Mouse (Mus musculus) forebrain, embryonic 11.5 days (tissue): ENCODE data around the gene Ncor2. TPM values are rescaled to one million over a fixed set of nuclear protein-coding genes. Genes with fewer than 3 reads are reported as not detected.

Experiments used
- ATAC-seq: fragments of 200-750 bp; cut with Nextera tagmentation; replicated peaks from 2 replicates; pipeline ENCODE4 v1.8.0; 2017; ENCODE audit warnings: moderate TSS enrichment; ENCODE audit not compliant: low FRiP score
- DNase-seq: peaks from one replicate; pipeline ENCODE4 v3.0.0-alpha.2; 2017; ENCODE audit warnings: low spot score
- H3K27ac ChIP-seq: fragments of 300-500 bp; sonication (generic); 2 replicates; pipeline ENCODE4 v1.5.1; 2014; ENCODE audit warnings: low read depth, low read length
- H3K27me3 ChIP-seq: fragments of 300-500 bp; sonication (generic); 2 replicates; pipeline ENCODE4 v1.6.1; 2014; ENCODE audit warnings: mild to moderate bottlenecking, low read length, mixed read lengths; ENCODE audit not compliant: control insufficient read depth, insufficient read depth
- H3K36me3 ChIP-seq: fragments of 300-500 bp; sonication (generic); 2 replicates; pipeline ENCODE4 v1.6.1; 2014; ENCODE audit warnings: mild to moderate bottlenecking, low read length, moderate library complexity, mixed read lengths; ENCODE audit not compliant: control insufficient read depth, insufficient read depth
- H3K4me1 ChIP-seq: fragments of 300-500 bp; sonication (generic); replicated peaks from 2 replicates; pipeline ENCODE4 v1.6.1; 2014; ENCODE audit warnings: low read length, mixed read lengths; ENCODE audit not compliant: control insufficient read depth, insufficient read depth
- H3K4me2 ChIP-seq: fragments of 300-500 bp; sonication (generic); 2 replicates; pipeline ENCODE4 v1.6.1; 2014; ENCODE audit warnings: low read depth, mild to moderate bottlenecking, low read length, moderate library complexity, mixed read lengths; ENCODE audit not compliant: severe bottlenecking
- H3K4me3 ChIP-seq: fragments of 300-500 bp; sonication (generic); 2 replicates; pipeline ENCODE4 v1.5.1; 2014; ENCODE audit warnings: low read depth, low read length
- H3K9ac ChIP-seq: fragments of 300-500 bp; sonication (generic); 2 replicates; pipeline ENCODE4 v1.6.1; 2014; ENCODE audit warnings: low read length
- H3K9me3 ChIP-seq: fragments of 300-500 bp; sonication (generic); 2 replicates; pipeline ENCODE4 v1.6.1; 2016; ENCODE audit warnings: low read length, mixed read lengths; ENCODE audit not compliant: control insufficient read depth
- WGBS: fragments of 180-500 bp; shearing (Covaris S2); extraction: QIAGEN DNeasy Blood & Tissue Kit; methylation state at CpG from one replicate; pipeline ENCODE4 v1.1.7; 2014; 5-methylcytosine and 5-hydroxymethylcytosine counted together
- polyA plus RNA-seq: library from polyadenylated mRNA; unstranded; fragments of >200 nt; fragmentation: Nextera tagmentation; extraction: Ambion mirVana; gene quantifications from 2 replicates; pipeline ENCODE4 v1.2.1, GENCODE M21; 2014

Gene Ncor2
- polyA plus RNA-seq, 1 experiment from 2014 or later: 27.3 TPM

DNA sequence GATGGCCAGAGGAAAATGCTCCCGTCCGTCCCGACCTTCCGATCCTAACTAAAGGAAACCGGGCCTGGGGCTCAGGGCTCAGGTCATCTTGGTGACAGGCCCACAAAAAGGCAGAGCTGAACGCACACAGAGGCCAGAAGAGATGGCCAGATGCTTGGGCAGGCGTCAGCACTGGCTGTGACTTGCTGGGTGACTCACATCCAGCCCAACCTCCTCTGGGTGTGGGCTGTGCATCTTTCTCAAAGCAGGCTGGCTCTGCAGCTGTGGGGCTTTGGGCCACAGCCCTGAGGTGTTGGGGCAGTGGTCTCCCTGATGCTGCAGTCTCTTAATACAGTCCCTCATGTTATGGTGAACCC lies 37.5 kb downstream of the Ncor2 start:
- Histone ChIP-seq H3K4me2 (peak overlapping the region; percentile 60), H3K9me3 (no peaks in the 10 kb centered on the region), H3K27ac (peak overlapping the region; percentile 99), H3K4me3 (no peak overlapping the region), H3K27me3 (no peaks in the 10 kb centered on the region), H3K36me3 (no peaks in the 10 kb centered on the region), H3K9ac (peak overlapping the region; percentile 66), H3K4me1 (peaks cover 39% of the 10 kb centered on the region)
- no peak for DNase-seq
- peak; percentile 69 for ATAC-seq
- 2% methylated on average over 7 of the region's 7 CpGs for WGBS

GRCm38 (mm10) chr5:125140832-125141524 lies 38.0 kb downstream of the Ncor2 start:
- H3K4me1 ChIP-seq: peaks cover 42% of the 10 kb centered on the region
- peak overlapping the region; percentile 60 for H3K4me2 ChIP-seq
- H3K36me3 ChIP-seq: no peaks in the 10 kb centered on the region
- H3K9me3 ChIP-seq: no peaks in the 10 kb centered on the region
- WGBS: 16% methylated on average over 27 of the region's 27 CpGs
- peak overlapping the region; percentile 99 for H3K27ac ChIP-seq
- peak; percentile 91 for ATAC-seq
- H3K4me3 ChIP-seq: peak overlapping the region; percentile 22
- H3K9ac ChIP-seq: peak overlapping the region; percentile 66
- DNase-seq: peak; percentile 95
- H3K27me3 ChIP-seq: no peaks in the 10 kb centered on the region

DNA sequence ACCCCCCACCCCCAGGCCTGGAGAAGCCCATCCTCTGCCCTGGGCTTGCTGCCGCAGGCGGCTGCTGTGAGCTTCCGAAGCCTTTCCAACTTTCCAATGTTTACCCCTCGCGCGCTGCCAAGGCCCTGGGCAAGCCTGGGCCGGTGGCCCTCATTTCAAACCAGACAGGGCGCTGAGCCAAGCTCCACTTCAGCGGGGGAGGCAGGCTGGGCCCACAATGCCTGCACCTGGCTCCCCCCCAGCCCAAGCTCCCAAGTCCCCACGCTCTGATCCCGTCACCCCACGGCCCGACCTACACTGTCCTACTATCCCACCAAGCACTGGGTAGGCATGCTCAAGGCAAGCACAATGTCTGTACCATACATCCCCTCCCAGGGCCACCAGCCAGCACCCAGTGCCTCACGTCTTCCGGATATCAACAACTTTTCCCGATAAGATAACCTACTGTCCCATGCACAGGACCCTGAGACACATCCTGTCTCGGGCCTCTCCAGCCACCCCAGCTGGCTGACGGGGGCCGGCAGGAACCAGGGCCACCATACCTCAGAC lies 38.8 kb downstream of the Ncor2 start:
- Histone ChIP-seq H3K27ac (peak overlapping the region; percentile 99), H3K9ac (peak overlapping the region; percentile 66), H3K4me3 (peak overlapping the region; percentile 22), H3K9me3 (no peaks in the 10 kb centered on the region), H3K36me3 (no peaks in the 10 kb centered on the region), H3K4me1 (peaks cover 44% of the 10 kb centered on the region), H3K4me2 (peak overlapping the region; percentile 60), H3K27me3 (no peaks in the 10 kb centered on the region)
- DNase-seq (no peak), ATAC-seq (no peak; the same call in 1 of the 2 replicates)
- WGBS: 79% methylated on average over 19 of the region's 19 CpGs

DNA sequence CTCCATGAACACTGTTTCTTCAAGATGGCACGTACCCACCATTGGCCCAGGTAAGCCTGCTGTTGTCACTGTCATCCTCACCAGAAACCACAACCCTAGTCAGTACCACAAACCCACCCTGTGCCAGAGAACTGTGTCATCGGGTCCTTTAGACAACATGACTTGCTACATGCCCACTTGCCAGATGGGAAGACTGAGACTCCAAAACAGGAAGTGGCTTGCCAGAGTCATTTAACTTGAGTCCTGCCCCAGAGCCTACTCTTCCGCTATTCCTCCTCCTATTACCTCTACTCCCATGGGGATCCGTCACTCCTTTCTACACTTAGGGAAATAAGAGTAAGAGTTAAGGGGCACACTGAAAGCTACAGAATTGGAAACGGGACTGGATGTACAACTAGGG lies 39.4 kb downstream of the Ncor2 start:
- ATAC-seq (no peak), DNase-seq (no peak)
- Histone ChIP-seq H3K27ac (peak overlapping the region; percentile 99), H3K9me3 (no peaks in the 10 kb centered on the region), H3K4me3 (no peak overlapping the region), H3K9ac (peak overlapping the region; percentile 66; the same call in 1 of the 2 replicates), H3K36me3 (no peaks in the 10 kb centered on the region), H3K27me3 (no peaks in the 10 kb centered on the region), H3K4me1 (peaks cover 49% of the 10 kb centered on the region), H3K4me2 (peak overlapping the region; percentile 60; the same call in 1 of the 2 replicates)
- 84% methylated on average over 5 of the region's 5 CpGs for WGBS

GRCm38 (mm10) chr5:125138841-125139430 lies 40.1 kb downstream of the Ncor2 start:
- Histone ChIP-seq H3K4me2 (no peak overlapping the region), H3K27me3 (no peaks in the 10 kb centered on the region), H3K9me3 (no peaks in the 10 kb centered on the region), H3K4me1 (peaks cover 56% of the 10 kb centered on the region), H3K27ac (no peak overlapping the region), H3K9ac (no peak overlapping the region), H3K36me3 (no peaks in the 10 kb centered on the region), H3K4me3 (no peak overlapping the region)
- ATAC-seq (no peak), DNase-seq (no peak)
- 88% methylated on average over 13 of the region's 13 CpGs for WGBS

GRCm38 (mm10) chr5:125137672-125138285 lies 41.2 kb downstream of the Ncor2 start:
- ATAC-seq (no peak), DNase-seq (no peak)
- Histone ChIP-seq H3K4me3 (no peak overlapping the region), H3K27ac (no peak overlapping the region; the same call in 1 of the 2 replicates), H3K9ac (no peak overlapping the region), H3K4me2 (no peak overlapping the region), H3K36me3 (no peaks in the 10 kb centered on the region), H3K9me3 (no peaks in the 10 kb centered on the region), H3K27me3 (no peaks in the 10 kb centered on the region), H3K4me1 (peaks cover 61% of the 10 kb centered on the region)
- WGBS: 93% methylated on average over 18 of the region's 18 CpGs

GRCm38 (mm10) chr5:125136996-125137671 lies 41.9 kb downstream of the Ncor2 start:
- Histone ChIP-seq H3K27ac (no peak overlapping the region; the same call in 1 of the 2 replicates), H3K4me2 (no peak overlapping the region), H3K4me1 (peaks cover 59% of the 10 kb centered on the region), H3K36me3 (no peaks in the 10 kb centered on the region), H3K9ac (no peak overlapping the region), H3K4me3 (no peak overlapping the region), H3K9me3 (no peaks in the 10 kb centered on the region), H3K27me3 (no peaks in the 10 kb centered on the region)
- DNase-seq: no peak
- WGBS: 55% methylated on average over 14 of the region's 14 CpGs
- ATAC-seq: no peak

- H3K9ac ChIP-seq: peak overlapping the region; percentile 12; the same call in 1 of the 2 replicates
Observed at GRCm38 (mm10) chr5:125136296-125136995, 42.6 kb downstream of the Ncor2 start.

More at GRCm38 (mm10) chr5:125136296-125136995, 42.6 kb downstream of the Ncor2 start:
- H3K36me3 ChIP-seq: no peaks in the 10 kb centered on the region
- 75% methylated on average over 5 of the region's 5 CpGs for WGBS
- H3K27ac ChIP-seq: no peak overlapping the region
- no peaks in the 10 kb centered on the region for H3K9me3 ChIP-seq
- no peaks in the 10 kb centered on the region for H3K27me3 ChIP-seq
- H3K4me2 ChIP-seq: no peak overlapping the region
- no peak for DNase-seq
- ATAC-seq: no peak
- H3K4me3 ChIP-seq: no peak overlapping the region
- peaks cover 59% of the 10 kb centered on the region for H3K4me1 ChIP-seq
